Mouse (Mus musculus): Measurements from ENCODE around the gene Med25. TPM values are rescaled to one million over a fixed set of nuclear protein-coding genes. Genes with fewer than 3 reads are reported as not detected.

Gene Med25
- polyA plus RNA-seq, 1 experiment from 2014 or later = 51.9 TPM

GRCm38 (mm10) chr7:44850789-44851624 is 41.5 kb downstream of the Med25 start:
- Histone ChIP-seq H3K27ac (ENCODE audit: low read depth, low read length) (peak overlapping the region; percentile 97), H3K4me1 (ENCODE audit: control insufficient read depth, insufficient read depth, low read length) (peaks cover 29% of the 10 kb centered on the region)
- 74% methylated on average over 8 of the region's 8 CpGs for WGBS (ENCODE audit: insufficient replicate concordance)

GRCm38 (mm10) chr7:44850146-44850545 is 42.4 kb downstream of the Med25 start:
- peak overlapping the region; percentile 96 for H3K4me2 ChIP-seq
- peak; percentile 32; the same call in 1 of the 2 replicates for ATAC-seq (replicated peaks; ENCODE audit: insufficient number of reproducible peaks, low FRiP score, low TSS enrichment)
- peak overlapping the region; percentile 87 for H3K4me3 ChIP-seq (ENCODE audit: low read depth, low read length)
- no peaks in the 10 kb centered on the region for H3K27me3 ChIP-seq (ENCODE audit: control insufficient read depth, insufficient read depth, low read length)
- H3K36me3 ChIP-seq (ENCODE audit: control insufficient read depth, insufficient read depth, low read length) = peaks cover 11% of the 10 kb centered on the region; the same call in 1 of the 2 replicates
- no peaks in the 10 kb centered on the region for H3K9me3 ChIP-seq (replicated peaks; ENCODE audit: control insufficient read depth, low read length)
- H3K4me1 ChIP-seq (ENCODE audit: control insufficient read depth, insufficient read depth, low read length) = peaks cover 27% of the 10 kb centered on the region
- peak overlapping the region; percentile 97 for H3K27ac ChIP-seq (ENCODE audit: low read depth, low read length)
- H3K9ac ChIP-seq (ENCODE audit: low read depth, low read length) = peak overlapping the region; percentile 93
- 0% methylated on average over 32 of the region's 33 CpGs for WGBS (ENCODE audit: insufficient replicate concordance)

More at GRCm38 (mm10) chr7:44850789-44851624, 41.5 kb downstream of the Med25 start:
- H3K4me2 ChIP-seq = peak overlapping the region; percentile 96
- ATAC-seq (replicated peaks; ENCODE audit: insufficient number of reproducible peaks, low FRiP score, low TSS enrichment) = no peak
- H3K36me3 ChIP-seq (ENCODE audit: control insufficient read depth, insufficient read depth, low read length) = peaks cover 6% of the 10 kb centered on the region; the same call in 1 of the 2 replicates
- H3K27me3 ChIP-seq (ENCODE audit: control insufficient read depth, insufficient read depth, low read length) = no peaks in the 10 kb centered on the region
- peak overlapping the region; percentile 87 for H3K4me3 ChIP-seq (ENCODE audit: low read depth, low read length)
- H3K9ac ChIP-seq (ENCODE audit: low read depth, low read length) = peak overlapping the region; percentile 93
- H3K9me3 ChIP-seq (replicated peaks; ENCODE audit: control insufficient read depth, low read length) = no peaks in the 10 kb centered on the region

- Histone ChIP-seq H3K4me3 (ENCODE audit: low read depth, low read length) (peak overlapping the region; percentile 87), H3K4me1 (ENCODE audit: control insufficient read depth, insufficient read depth, low read length) (peaks cover 23% of the 10 kb centered on the region), H3K9me3 (replicated peaks; ENCODE audit: control insufficient read depth, low read length) (no peaks in the 10 kb centered on the region), H3K9ac (ENCODE audit: low read depth, low read length) (peak overlapping the region; percentile 93), H3K4me2 (peak overlapping the region; percentile 96), H3K27me3 (ENCODE audit: control insufficient read depth, insufficient read depth, low read length) (no peaks in the 10 kb centered on the region), H3K27ac (ENCODE audit: low read depth, low read length) (peak overlapping the region; percentile 97), H3K36me3 (ENCODE audit: control insufficient read depth, insufficient read depth, low read length) (peaks cover 13% of the 10 kb centered on the region; the same call in 1 of the 2 replicates)
- WGBS (ENCODE audit: insufficient replicate concordance) = under 1% methylated on average over 41 of the region's 41 CpGs
- peak; percentile 67 for ATAC-seq (replicated peaks; ENCODE audit: insufficient number of reproducible peaks, low FRiP score, low TSS enrichment)
Measured at GRCm38 (mm10) chr7:44849416-44850111, 42.9 kb downstream of the Med25 start.

DNA sequence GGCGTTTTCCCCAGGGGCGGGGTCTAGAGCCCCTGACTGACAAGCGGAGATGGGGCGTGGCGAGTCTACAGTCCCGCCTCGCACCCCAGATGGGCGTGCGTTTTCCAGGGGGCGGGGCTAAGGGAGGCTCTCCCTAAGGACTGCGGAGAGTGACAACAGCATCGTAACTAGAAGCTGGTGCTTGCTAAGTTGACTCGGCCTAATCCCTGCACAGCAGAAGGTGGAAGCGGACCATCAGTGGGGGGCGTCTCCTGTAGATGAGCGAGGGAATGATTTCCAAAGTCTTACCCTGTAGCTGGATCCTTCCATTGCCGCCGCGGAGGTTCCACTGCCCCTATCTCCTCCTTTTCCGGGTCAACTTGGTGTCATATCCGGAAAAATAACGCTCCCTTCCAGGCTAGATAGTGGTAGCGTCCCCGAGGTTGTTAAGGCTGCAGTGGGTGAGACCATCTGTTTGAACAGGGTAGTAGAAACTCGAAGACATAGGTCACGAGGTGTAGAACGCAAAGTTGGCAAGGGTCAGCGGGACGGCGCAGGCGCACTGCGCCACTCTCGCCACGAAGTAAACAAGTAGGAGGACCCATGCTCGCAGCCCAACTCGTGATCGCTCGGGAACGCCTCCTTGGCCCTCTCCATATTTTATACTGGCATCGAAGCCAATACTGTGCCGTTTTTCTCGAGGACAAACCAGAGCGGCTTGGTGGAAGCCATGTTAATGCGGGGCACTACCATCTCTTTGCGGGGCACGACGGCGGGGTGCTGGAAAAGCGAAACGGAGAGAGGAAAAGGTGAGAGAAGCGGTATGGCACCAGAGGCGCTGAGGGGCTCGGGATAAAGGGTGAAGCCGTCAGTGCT is 43.7 kb downstream of the Med25 start, which contains the start of the genes Akt1s1 and Tbc1d17:
Gene Akt1s1, plus strand, starts transcription at position 431 of the 855 bp plus-strand sequence.
Gene Tbc1d17, minus strand, starts transcription at position 519 of the 855 bp plus-strand sequence.
- Histone ChIP-seq H3K9me3 (replicated peaks; ENCODE audit: control insufficient read depth, low read length) (no peaks in the 10 kb centered on the region), H3K9ac (ENCODE audit: low read depth, low read length) (peak within 1 kb of the TSS; percentile 93), H3K4me1 (ENCODE audit: control insufficient read depth, insufficient read depth, low read length) (peaks cover 17% of the 10 kb centered on the region), H3K27me3 (ENCODE audit: control insufficient read depth, insufficient read depth, low read length) (no peaks in the 10 kb centered on the region), H3K36me3 (ENCODE audit: control insufficient read depth, insufficient read depth, low read length) (peaks cover 19% of the 10 kb centered on the region), H3K4me3 (ENCODE audit: low read depth, low read length) (peak within 1 kb of the TSS; percentile 87), H3K27ac (ENCODE audit: low read depth, low read length) (peak within 1 kb of the TSS; percentile 97), H3K4me2 (peak within 1 kb of the TSS; percentile 96)
- peak; percentile 81 for ATAC-seq (replicated peaks; ENCODE audit: insufficient number of reproducible peaks, low FRiP score, low TSS enrichment)
- under 1% methylated on average over 54 of the region's 54 CpGs for WGBS (ENCODE audit: insufficient replicate concordance)

GRCm38 (mm10) chr7:44847772-44848171 is 44.7 kb downstream of the Med25 start:
- H3K27me3 ChIP-seq (ENCODE audit: control insufficient read depth, insufficient read depth, low read length) = no peaks in the 10 kb centered on the region
- H3K9ac ChIP-seq (ENCODE audit: low read depth, low read length) = peak overlapping the region; percentile 6; the same call in 1 of the 2 replicates
- H3K4me3 ChIP-seq (ENCODE audit: low read depth, low read length) = peak overlapping the region; percentile 87
- H3K9me3 ChIP-seq (replicated peaks; ENCODE audit: control insufficient read depth, low read length) = no peaks in the 10 kb centered on the region
- no peak overlapping the region for H3K27ac ChIP-seq (ENCODE audit: low read depth, low read length)
- H3K36me3 ChIP-seq (ENCODE audit: control insufficient read depth, insufficient read depth, low read length) = peaks cover 21% of the 10 kb centered on the region
- no peak for ATAC-seq (replicated peaks; ENCODE audit: insufficient number of reproducible peaks, low FRiP score, low TSS enrichment)
- peak overlapping the region; percentile 96 for H3K4me2 ChIP-seq
- H3K4me1 ChIP-seq (ENCODE audit: control insufficient read depth, insufficient read depth, low read length) = peaks cover 14% of the 10 kb centered on the region
- 76% methylated on average over 5 of the region's 5 CpGs for WGBS (ENCODE audit: insufficient replicate concordance)

DNA sequence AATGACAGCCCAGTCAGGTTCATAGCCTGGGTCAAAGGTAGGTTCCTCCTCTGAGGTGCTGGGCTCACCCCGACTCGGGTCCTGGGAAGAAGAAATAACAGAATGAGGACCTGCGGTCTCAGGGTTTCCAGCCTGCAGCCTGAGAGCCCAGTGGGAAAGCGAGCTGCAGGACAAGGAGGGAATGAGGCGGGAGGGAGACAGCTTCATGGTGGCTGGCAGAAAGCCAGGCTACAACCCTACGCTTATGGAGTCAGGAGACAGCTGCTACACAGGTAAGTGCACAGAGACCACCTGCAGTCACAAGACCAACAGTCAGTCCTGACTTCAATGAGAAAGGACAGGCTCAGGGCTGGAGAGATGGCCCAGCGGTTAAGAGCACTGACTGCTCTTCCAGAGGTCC is 45.7 kb downstream of the Med25 start:
- Histone ChIP-seq H3K27ac (ENCODE audit: low read depth, low read length) (no peak overlapping the region), H3K4me1 (ENCODE audit: control insufficient read depth, insufficient read depth, low read length) (peaks cover 14% of the 10 kb centered on the region), H3K36me3 (ENCODE audit: control insufficient read depth, insufficient read depth, low read length) (peaks cover 26% of the 10 kb centered on the region), H3K27me3 (ENCODE audit: control insufficient read depth, insufficient read depth, low read length) (no peaks in the 10 kb centered on the region), H3K4me2 (no peak overlapping the region), H3K9me3 (replicated peaks; ENCODE audit: control insufficient read depth, low read length) (no peaks in the 10 kb centered on the region), H3K4me3 (ENCODE audit: low read depth, low read length) (no peak overlapping the region), H3K9ac (ENCODE audit: low read depth, low read length) (no peak overlapping the region)
- no peak for ATAC-seq (replicated peaks; ENCODE audit: insufficient number of reproducible peaks, low FRiP score, low TSS enrichment)
- WGBS (ENCODE audit: insufficient replicate concordance) = 92% methylated on average over 7 of the region's 7 CpGs

DNA sequence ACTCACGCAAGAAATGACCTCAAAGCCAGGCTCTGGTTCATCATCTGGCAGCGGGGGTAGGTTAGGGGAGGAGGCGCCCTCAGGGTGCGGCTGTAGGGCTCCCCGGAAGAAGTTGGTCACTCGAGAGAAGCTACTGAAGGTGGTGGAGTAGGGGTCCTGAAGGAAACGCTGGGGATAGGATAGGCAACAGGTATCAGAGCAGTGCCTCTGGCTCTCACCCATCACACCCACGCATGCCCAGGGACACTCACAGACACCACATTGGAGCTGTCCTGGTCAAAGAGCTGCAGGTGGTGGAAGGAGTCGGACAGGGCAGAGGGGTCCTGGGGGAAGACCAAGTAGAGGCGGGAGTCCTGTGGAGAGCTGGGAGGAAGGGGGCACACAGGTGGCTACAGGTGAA is 47.5 kb downstream of the Med25 start:
- Histone ChIP-seq H3K9ac (ENCODE audit: low read depth, low read length) (no peak overlapping the region), H3K36me3 (ENCODE audit: control insufficient read depth, insufficient read depth, low read length) (peaks cover 22% of the 10 kb centered on the region), H3K4me1 (ENCODE audit: control insufficient read depth, insufficient read depth, low read length) (peaks cover 8% of the 10 kb centered on the region), H3K27ac (ENCODE audit: low read depth, low read length) (no peak overlapping the region), H3K9me3 (replicated peaks; ENCODE audit: control insufficient read depth, low read length) (no peaks in the 10 kb centered on the region), H3K27me3 (ENCODE audit: control insufficient read depth, insufficient read depth, low read length) (peaks cover 5% of the 10 kb centered on the region), H3K4me2 (no peak overlapping the region), H3K4me3 (ENCODE audit: low read depth, low read length) (no peak overlapping the region)
- no peak for ATAC-seq (replicated peaks; ENCODE audit: insufficient number of reproducible peaks, low FRiP score, low TSS enrichment)
- 88% methylated on average over 10 of the region's 10 CpGs for WGBS (ENCODE audit: insufficient replicate concordance)

Measured in heart, embryonic 11.5 days (tissue).